Mouse (Mus musculus) lung, embryonic 14.5 days (tissue): ENCODE results near the gene Lrrc7. TPM values are rescaled to one million over a fixed set of nuclear protein-coding genes. Genes with fewer than 3 reads are reported as not detected.

Experiments used
- ATAC-seq: fragments of 200-750 bp; cut with Nextera tagmentation; 2 replicates; pipeline ENCODE4 v1.8.0; 2017; ENCODE audit warnings: mild to moderate bottlenecking, moderate TSS enrichment, moderate library complexity; ENCODE audit not compliant: insufficient read depth
- DNase-seq: peaks from one replicate; pipeline ENCODE4 v3.0.0-alpha.2; 2015
- H3K27ac ChIP-seq: fragments of 300-500 bp; sonication (generic); 2 replicates; pipeline ENCODE4 v1.5.1; 2014; ENCODE audit warnings: low read depth, mild to moderate bottlenecking, moderate library complexity
- H3K27me3 ChIP-seq: fragments of 300-500 bp; sonication (generic); 2 replicates; pipeline ENCODE4 v1.6.1; 2014; ENCODE audit warnings: low read length, control low read depth; ENCODE audit not compliant: insufficient read depth
- H3K36me3 ChIP-seq: fragments of 300-500 bp; sonication (generic); 2 replicates; pipeline ENCODE4 v1.6.1; 2014; ENCODE audit warnings: control low read depth; ENCODE audit not compliant: insufficient read depth
- H3K4me1 ChIP-seq: fragments of 300-500 bp; sonication (generic); 2 replicates; pipeline ENCODE4 v1.6.1; 2014; ENCODE audit warnings: antibody characterized with exemption, control low read depth; ENCODE audit not compliant: insufficient read depth
- H3K4me2 ChIP-seq: fragments of 300-500 bp; sonication (generic); 2 replicates; pipeline ENCODE4 v1.6.1; 2014; ENCODE audit warnings: mild to moderate bottlenecking
- H3K4me3 ChIP-seq: fragments of 300-500 bp; sonication (generic); 2 replicates; pipeline ENCODE4 v1.5.1; 2014; ENCODE audit warnings: low read depth, low read length
- H3K9ac ChIP-seq: fragments of 300-500 bp; sonication (generic); 2 replicates; pipeline ENCODE4 v1.6.1; 2014
- H3K9me3 ChIP-seq: fragments of 300-500 bp; sonication (generic); 2 replicates; pipeline ENCODE4 v1.6.1; 2016; ENCODE audit warnings: low read depth, low read length, control low read depth
- CTCF ChIP-seq: IDR thresholded peaks from 2 replicates; pipeline ENCODE4 v1.5.1; 2016; ENCODE audit warnings: antibody characterized with exemption, low read depth
- WGBS: fragments of 180-500 bp; shearing (Covaris S2); extraction: QIAGEN DNeasy Blood & Tissue Kit; methylation state at CpG from one replicate; pipeline ENCODE4 v1.1.7; 2014; 5-methylcytosine and 5-hydroxymethylcytosine counted together
- polyA plus RNA-seq: library from polyadenylated mRNA; unstranded; fragments of >200 nt; fragmentation: Nextera tagmentation; extraction: Ambion mirVana; gene quantifications from 2 replicates; pipeline ENCODE4 v1.2.1, GENCODE M21; 2014

Lrrc7 gene
- polyA plus RNA-seq, 1 experiment from 2014 or later = 0.43 TPM

DNA sequence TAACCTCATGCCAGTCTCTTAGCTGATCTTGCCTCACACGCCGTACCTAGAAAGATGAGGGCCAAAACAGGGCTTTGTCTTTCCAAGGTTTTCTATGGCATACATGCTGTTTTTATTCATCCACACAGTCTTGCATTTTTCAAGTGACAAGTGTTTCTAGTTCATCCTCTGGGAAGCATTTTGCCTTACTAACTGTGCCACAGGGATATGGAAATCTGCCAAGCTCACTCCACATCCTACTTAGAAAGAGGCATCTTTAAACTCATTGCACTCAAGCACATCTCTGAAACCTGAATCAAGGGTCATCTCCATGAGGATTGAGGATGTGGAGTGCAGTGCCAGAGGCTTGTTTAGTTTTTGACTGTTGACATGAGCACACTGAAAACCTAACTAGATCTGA lies 199.9 kb downstream of the Lrrc7 start:
- Histone ChIP-seq H3K4me1 (no peaks in the 10 kb centered on the region), H3K36me3 (no peaks in the 10 kb centered on the region), H3K4me2 (no peak overlapping the region), H3K9ac (no peak overlapping the region), H3K4me3 (no peak overlapping the region), H3K27me3 (no peaks in the 10 kb centered on the region), H3K27ac (no peak overlapping the region), H3K9me3 (no peaks in the 10 kb centered on the region)
- TF ChIP-seq CTCF = no peak
- 95% methylated on average over 2 of the region's 2 CpGs for WGBS
- ATAC-seq (no peak), DNase-seq (no peak)

DNA sequence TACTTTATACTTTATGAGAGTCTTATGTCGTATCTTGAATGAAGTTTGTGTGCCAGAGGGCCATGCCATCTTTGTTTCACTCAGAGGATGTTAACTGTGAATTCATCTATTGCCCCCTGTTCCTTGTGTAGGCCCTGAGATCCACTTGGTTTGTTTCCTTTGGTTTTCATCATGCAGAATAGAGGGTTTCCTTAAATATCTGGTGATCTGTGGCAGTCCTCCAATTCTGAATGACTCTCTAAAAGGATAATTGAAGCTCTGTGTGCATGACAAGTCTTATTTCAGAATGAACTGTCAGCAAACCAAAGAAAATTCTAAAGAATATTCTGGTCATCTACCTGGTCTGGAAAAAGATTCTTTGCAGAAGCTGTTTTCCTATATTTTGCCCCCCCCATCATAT lies 205.3 kb downstream of the Lrrc7 start:
- no peaks in the 10 kb centered on the region for H3K4me1 ChIP-seq
- no peak overlapping the region for H3K4me2 ChIP-seq
- H3K36me3 ChIP-seq = no peaks in the 10 kb centered on the region
- TF ChIP-seq CTCF = no peak
- no peak overlapping the region for H3K27ac ChIP-seq
- H3K9me3 ChIP-seq = no peaks in the 10 kb centered on the region
- H3K4me3 ChIP-seq = no peak overlapping the region
- no peaks in the 10 kb centered on the region for H3K27me3 ChIP-seq
- no peak for DNase-seq
- ATAC-seq = no peak
- 70% methylated on average over 1 of the region's 1 CpGs for WGBS
- no peak overlapping the region for H3K9ac ChIP-seq

DNA sequence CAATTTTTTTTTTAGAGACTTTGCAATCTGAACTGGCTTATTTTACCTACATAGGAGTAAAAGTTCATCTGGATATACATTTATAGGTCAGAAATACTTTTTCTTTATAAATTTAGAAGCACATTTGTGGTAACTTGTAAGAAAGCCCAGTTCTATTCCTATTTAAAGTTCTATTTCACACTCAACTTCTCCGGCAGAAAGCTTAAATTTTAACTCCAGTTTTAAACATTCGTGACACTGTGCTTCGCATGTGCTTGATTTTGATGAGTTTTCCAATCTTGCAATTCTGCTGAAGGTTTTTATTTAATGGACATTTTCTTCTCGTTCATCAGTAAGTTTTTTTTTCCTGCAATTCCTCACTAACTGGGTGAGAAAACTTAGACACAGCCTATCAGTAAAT lies 205.8 kb downstream of the Lrrc7 start:
- Histone ChIP-seq H3K9ac (no peak overlapping the region), H3K9me3 (no peaks in the 10 kb centered on the region), H3K4me3 (no peak overlapping the region), H3K4me1 (no peaks in the 10 kb centered on the region), H3K4me2 (no peak overlapping the region), H3K36me3 (no peaks in the 10 kb centered on the region), H3K27ac (no peak overlapping the region), H3K27me3 (no peaks in the 10 kb centered on the region)
- ATAC-seq (no peak), DNase-seq (no peak)
- WGBS = 77% methylated on average over 4 of the region's 4 CpGs
- no peak for TF ChIP-seq CTCF

DNA sequence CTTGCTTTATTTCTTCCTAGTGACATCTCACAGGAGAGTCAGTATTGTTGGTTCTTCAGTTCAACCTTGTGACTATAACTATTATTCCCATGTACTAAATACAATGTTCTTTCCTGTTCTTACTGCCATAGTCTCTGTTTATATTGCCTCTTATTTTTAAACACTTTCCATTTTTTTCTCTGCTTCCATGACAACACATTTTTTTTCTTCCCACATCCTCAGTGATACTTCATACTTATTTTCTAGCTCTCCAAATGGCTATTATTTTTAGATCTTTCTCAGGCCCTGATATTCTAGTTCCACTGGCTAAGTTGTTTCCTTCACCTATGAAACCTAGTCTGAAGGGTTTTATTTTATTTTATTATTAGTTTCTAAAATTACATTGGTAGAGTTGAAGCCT lies 221.2 kb downstream of the Lrrc7 start:
- no peak for DNase-seq
- Histone ChIP-seq H3K4me3 (no peak overlapping the region), H3K4me2 (no peak overlapping the region), H3K27ac (no peak overlapping the region), H3K36me3 (no peaks in the 10 kb centered on the region), H3K9ac (no peak overlapping the region), H3K27me3 (no peaks in the 10 kb centered on the region), H3K4me1 (no peaks in the 10 kb centered on the region), H3K9me3 (no peaks in the 10 kb centered on the region)
- no peak for TF ChIP-seq CTCF
- no peak for ATAC-seq

DNA sequence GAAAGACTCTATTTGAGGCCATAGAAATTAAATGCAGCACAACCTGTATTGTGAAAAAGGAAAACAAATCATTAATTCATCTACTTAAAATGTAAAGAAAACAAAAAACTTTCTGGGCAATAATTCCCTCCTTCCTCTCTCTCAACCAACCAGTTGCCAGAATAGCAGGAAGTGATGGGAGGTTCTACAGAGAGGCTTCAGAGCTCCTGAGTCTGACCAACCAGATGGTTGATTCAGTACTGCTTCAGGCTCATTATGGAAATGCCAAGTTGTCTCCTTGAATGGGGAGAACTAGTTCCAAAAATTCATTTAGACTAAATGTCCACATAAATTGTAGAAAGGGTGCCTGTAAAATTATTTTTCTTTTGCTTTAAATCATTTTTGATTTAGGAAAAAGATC lies 231.9 kb downstream of the Lrrc7 start:
- ATAC-seq = no peak
- no peak for DNase-seq
- Histone ChIP-seq H3K4me2 (no peak overlapping the region), H3K4me3 (no peak overlapping the region), H3K36me3 (no peaks in the 10 kb centered on the region), H3K27me3 (no peaks in the 10 kb centered on the region), H3K9ac (no peak overlapping the region), H3K9me3 (no peaks in the 10 kb centered on the region), H3K27ac (no peak overlapping the region), H3K4me1 (no peaks in the 10 kb centered on the region)
- no peak for TF ChIP-seq CTCF

DNA sequence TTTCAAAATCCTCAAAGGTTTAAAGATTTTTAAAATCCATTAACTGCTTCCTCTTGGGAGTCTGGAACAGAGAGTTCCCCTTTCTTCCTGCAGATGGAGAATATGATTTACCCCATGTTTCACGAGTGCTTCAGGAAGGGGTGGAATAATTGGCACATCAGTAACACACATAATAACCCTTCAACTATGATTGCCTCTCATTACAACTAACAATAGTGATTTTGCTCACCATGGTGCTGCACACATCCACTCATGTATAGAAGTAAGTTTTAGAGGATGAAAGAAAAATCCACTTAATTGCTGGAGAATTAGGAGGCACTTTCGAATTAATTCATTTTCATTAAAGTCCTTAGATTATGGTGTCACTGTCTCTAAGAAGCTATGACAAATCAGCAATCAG lies 251.6 kb downstream of the Lrrc7 start:
- Histone ChIP-seq H3K27me3 (no peaks in the 10 kb centered on the region), H3K9ac (no peak overlapping the region), H3K4me1 (no peaks in the 10 kb centered on the region), H3K4me3 (no peak overlapping the region), H3K4me2 (no peak overlapping the region), H3K36me3 (no peaks in the 10 kb centered on the region), H3K9me3 (no peaks in the 10 kb centered on the region), H3K27ac (no peak overlapping the region)
- WGBS = 64% methylated on average over 2 of the region's 2 CpGs
- no peak for ATAC-seq
- no peak for DNase-seq
- TF ChIP-seq CTCF = no peak

DNA sequence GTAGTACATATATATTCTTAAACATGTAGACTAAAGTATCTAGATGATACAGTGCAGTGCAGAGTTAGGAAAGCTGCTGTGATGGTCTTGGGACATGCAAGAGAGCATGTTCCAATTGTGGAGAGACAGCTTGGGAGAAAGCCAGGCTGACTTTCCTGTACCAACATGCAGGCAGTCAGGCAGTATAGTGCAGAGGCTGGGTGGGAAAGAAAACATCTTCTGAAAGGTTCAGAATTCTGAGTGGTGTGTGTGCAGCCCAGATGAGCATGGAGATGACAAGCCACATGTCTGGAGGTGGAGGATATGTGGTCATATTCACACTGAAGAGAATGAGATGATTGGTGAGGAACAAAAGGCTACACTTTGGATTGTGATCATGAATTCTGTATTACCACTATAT lies 254.6 kb downstream of the Lrrc7 start:
- TF ChIP-seq CTCF = no peak
- Histone ChIP-seq H3K4me1 (no peaks in the 10 kb centered on the region), H3K4me3 (no peak overlapping the region), H3K27ac (no peak overlapping the region), H3K9me3 (no peaks in the 10 kb centered on the region), H3K36me3 (no peaks in the 10 kb centered on the region), H3K4me2 (no peak overlapping the region), H3K27me3 (no peaks in the 10 kb centered on the region), H3K9ac (no peak overlapping the region)
- DNase-seq (no peak), ATAC-seq (no peak)

DNA sequence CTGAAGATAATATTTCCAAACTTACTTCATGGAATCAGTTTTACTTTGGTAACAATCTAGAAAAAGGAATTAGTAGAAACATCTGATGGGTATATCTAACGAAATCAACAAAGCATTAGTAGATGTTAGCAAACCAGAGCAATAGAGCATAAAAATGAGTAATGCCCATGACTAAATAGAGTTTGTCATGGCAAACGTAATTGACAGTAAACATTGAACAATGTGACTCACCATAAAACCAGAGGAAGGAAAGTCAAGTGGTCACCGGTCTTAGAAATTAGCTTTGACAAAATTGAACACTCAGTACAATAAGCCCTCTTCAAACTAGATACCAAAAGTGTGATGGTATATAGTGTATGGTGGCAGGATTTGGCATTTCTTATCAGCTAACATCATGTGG lies 263.3 kb downstream of the Lrrc7 start:
- Histone ChIP-seq H3K4me3 (no peak overlapping the region), H3K9me3 (no peaks in the 10 kb centered on the region), H3K9ac (no peak overlapping the region), H3K4me1 (no peaks in the 10 kb centered on the region), H3K27ac (no peak overlapping the region), H3K36me3 (no peaks in the 10 kb centered on the region), H3K4me2 (no peak overlapping the region), H3K27me3 (no peaks in the 10 kb centered on the region)
- ATAC-seq (no peak), DNase-seq (no peak)
- no peak for TF ChIP-seq CTCF
- WGBS = 85% methylated on average over 3 of the region's 3 CpGs
